Mouse (Mus musculus): ENCODE measurements around the gene Mapk10.

DNA sequence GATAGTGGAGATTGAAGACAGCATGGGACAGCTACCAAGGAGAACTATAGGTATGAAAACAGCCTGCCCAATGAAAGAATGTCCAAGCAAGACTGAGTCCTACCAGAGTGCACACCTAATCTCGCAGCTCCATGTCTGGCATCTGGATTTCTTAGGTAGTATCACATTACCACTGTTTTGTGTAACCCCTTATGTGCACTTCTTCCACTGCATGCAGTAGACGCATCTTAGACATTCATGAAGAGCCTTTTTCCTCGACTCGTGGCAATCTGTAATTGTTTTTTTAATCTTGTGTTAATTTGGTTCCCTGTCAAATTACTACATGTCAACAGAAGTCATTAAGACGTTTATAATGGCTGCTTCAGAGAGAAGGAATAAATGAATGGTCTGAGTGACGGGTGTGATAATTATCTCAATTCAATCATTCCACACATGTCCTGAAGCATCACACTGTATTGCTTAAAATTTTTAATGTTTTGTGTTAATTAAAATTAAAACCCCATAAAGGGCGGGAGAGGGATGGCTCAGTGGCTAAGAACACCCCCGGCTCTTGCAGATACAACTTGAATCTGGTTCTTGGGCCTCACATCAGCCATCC, 160.7 kb downstream of the Mapk10 start:
- TF ChIP-seq MAX (IDR thresholded peaks at IDR 0.05; ENCODE audit: low read length) (no peak), MYC (IDR thresholded peaks at IDR 0.05; ENCODE audit: low read depth, low read length) (no peak)
